Mouse (Mus musculus): ENCODE measurements at regions not wholly inside any gene's neighbourhood (a gene's known extent, or its start where the extent isn't known, plus 50 kb on each side); places are given as distances from the start of the nearest gene placed in this dataset.
A peak's percentile ranks its signal among the peaks of the same experiment; 100 is the strongest.

DNA sequence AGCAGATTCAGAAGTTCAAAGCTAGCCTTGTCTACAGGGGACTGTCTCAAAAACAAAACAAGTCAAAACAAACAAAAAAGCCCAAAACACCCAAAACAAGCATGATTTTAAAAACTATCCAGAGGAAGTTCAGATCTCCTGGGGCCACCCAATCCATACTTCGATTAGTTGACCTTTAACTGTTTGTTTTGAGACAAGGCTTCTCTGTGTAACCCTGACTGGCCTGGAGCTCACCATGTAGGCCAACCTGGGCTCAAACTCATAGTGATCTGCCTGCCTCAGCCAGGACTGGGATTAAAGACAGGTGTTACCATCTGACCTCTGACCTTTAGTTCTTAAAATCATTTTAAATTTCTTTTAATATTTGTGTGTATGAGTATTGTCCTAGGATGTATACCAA is 66.1 kb upstream of the 1600014C23Rik start:
- Histone ChIP-seq H3K79me2 (replicated peaks; ENCODE audit: control insufficient read depth, insufficient read depth, low read length) (no peaks in the 10 kb centered on the region), H3K4me1 (ENCODE audit: control insufficient read depth, insufficient read depth, low read length) (peaks cover 2% of the 10 kb centered on the region; the same call in 1 of the 2 replicates), H3K27me3 (ENCODE audit: control insufficient read depth, insufficient read depth, low read length) (no peaks in the 10 kb centered on the region), H3K9ac (ENCODE audit: low read depth, low read length) (no peak overlapping the region), H3K27ac (no peak overlapping the region), H3K36me3 (ENCODE audit: control insufficient read depth, insufficient read depth, low read length) (no peaks in the 10 kb centered on the region), H3K4me3 (no peak overlapping the region)
- 85% methylated on average over 1 of the region's 1 CpGs for WGBS
- no peak for DNase-seq
- intact Hi-C loops (cut with DNase I) = no loop called here
- TF ChIP-seq EP300 (IDR thresholded peaks at IDR 0.05; ENCODE audit: insufficient read depth, low read depth, low read length) (no peak), CTCF (IDR thresholded peaks at IDR 0.05) (no peak), POLR2A (IDR thresholded peaks at IDR 0.05; ENCODE audit: insufficient read depth, low read depth, low read length) (no peak)

DNA sequence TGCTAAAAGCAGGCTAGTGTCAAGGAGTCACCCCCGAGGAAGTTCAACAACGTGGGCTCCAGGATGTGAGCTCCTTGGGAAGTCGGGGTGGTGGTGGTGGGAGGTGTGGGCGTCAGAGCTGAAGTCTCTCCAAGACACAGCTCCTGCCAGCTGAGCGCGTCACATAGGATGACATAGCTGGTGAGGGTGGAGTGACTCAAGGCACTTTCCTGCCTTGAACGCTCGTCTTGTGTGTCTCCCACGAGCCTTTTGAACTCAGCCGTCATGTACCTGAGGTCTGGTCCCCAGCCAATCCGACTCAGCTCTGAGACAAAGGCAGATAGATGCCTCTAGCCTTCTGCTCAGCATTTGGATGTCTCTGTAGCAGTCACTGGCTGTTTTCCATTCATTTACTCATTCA is 65.4 kb upstream of the 1600014C23Rik start:
- intact Hi-C loops (cut with DNase I) = no loop called here
- Histone ChIP-seq H3K27me3 (ENCODE audit: control insufficient read depth, insufficient read depth, low read length) (no peaks in the 10 kb centered on the region), H3K36me3 (ENCODE audit: control insufficient read depth, insufficient read depth, low read length) (no peaks in the 10 kb centered on the region), H3K27ac (no peak overlapping the region), H3K4me1 (ENCODE audit: control insufficient read depth, insufficient read depth, low read length) (peaks cover under 1% of the 10 kb centered on the region; the same call in 1 of the 2 replicates), H3K79me2 (replicated peaks; ENCODE audit: control insufficient read depth, insufficient read depth, low read length) (no peaks in the 10 kb centered on the region), H3K4me3 (no peak overlapping the region), H3K9ac (ENCODE audit: low read depth, low read length) (no peak overlapping the region)
- no peak for DNase-seq
- no peak for TF ChIP-seq EP300 (IDR thresholded peaks at IDR 0.05; ENCODE audit: insufficient read depth, low read depth, low read length)
- no peak for TF ChIP-seq POLR2A (IDR thresholded peaks at IDR 0.05; ENCODE audit: insufficient read depth, low read depth, low read length)
- no peak for TF ChIP-seq CTCF (IDR thresholded peaks at IDR 0.05)
- 37% methylated on average over 11 of the region's 11 CpGs for WGBS

DNA sequence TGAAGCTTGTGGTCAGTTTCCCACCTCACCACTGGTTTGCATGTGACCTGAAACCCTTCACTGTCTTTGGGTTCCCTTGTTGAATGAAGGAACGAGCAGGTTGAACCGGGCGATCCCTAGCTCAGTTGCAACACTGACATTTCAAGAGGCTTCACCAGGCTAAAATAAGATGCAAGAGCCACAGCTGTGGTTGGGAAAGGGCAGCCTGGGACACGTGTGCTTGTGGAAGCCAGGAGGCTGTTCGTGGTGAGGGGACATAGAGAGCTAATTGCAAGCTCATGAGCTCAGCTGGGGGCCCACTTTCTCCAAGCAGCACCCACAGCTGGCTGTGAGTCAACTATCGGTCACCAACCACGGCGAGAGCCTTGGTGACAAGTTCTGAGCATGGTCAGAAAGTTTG is 64.8 kb upstream of the 1600014C23Rik start:
- Histone ChIP-seq H3K9ac (ENCODE audit: low read depth, low read length) (no peak overlapping the region), H3K4me1 (ENCODE audit: control insufficient read depth, insufficient read depth, low read length) (no peaks in the 10 kb centered on the region), H3K36me3 (ENCODE audit: control insufficient read depth, insufficient read depth, low read length) (no peaks in the 10 kb centered on the region), H3K27me3 (ENCODE audit: control insufficient read depth, insufficient read depth, low read length) (no peaks in the 10 kb centered on the region), H3K27ac (no peak overlapping the region), H3K79me2 (replicated peaks; ENCODE audit: control insufficient read depth, insufficient read depth, low read length) (no peaks in the 10 kb centered on the region), H3K4me3 (no peak overlapping the region)
- TF ChIP-seq POLR2A (IDR thresholded peaks at IDR 0.05; ENCODE audit: insufficient read depth, low read depth, low read length) (no peak), CTCF (IDR thresholded peaks at IDR 0.05) (no peak), EP300 (IDR thresholded peaks at IDR 0.05; ENCODE audit: insufficient read depth, low read depth, low read length) (0 out of 2 replicates have a peak, but pooled peaks have one; percentile 8)
- intact Hi-C loops (cut with DNase I) = no loop called here
- whole genome bisulfite sequencing = 55% methylated on average over 8 of the region's 8 CpGs
- DNase-seq = peak in 1 of 2 experiments; percentile 34

DNA sequence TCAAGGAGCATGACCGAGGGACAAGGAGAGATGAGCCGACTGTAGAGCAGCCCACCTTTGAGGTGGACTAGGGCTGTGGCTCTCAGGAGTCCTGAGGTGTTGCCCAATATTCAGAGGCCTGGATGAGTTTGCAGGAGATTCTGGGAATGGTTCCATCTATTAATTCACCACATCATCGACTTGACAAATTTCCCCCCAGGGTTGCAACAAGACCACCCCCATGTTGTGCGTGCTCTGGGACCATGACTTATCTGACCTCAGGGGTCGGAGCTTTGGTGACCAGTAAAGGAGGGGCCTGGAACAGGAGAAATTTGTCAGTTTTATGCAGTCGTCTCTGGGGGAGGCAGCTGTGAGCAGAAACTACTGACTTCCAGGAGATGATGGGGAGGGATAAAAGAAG is 63.5 kb upstream of the 1600014C23Rik start:
- WGBS = 74% methylated on average over 6 of the region's 6 CpGs
- Histone ChIP-seq H3K27me3 (ENCODE audit: control insufficient read depth, insufficient read depth, low read length) (no peaks in the 10 kb centered on the region), H3K27ac (no peak overlapping the region), H3K79me2 (replicated peaks; ENCODE audit: control insufficient read depth, insufficient read depth, low read length) (no peaks in the 10 kb centered on the region), H3K4me1 (ENCODE audit: control insufficient read depth, insufficient read depth, low read length) (no peaks in the 10 kb centered on the region), H3K4me3 (no peak overlapping the region), H3K9ac (ENCODE audit: low read depth, low read length) (no peak overlapping the region), H3K36me3 (ENCODE audit: control insufficient read depth, insufficient read depth, low read length) (no peaks in the 10 kb centered on the region)
- no peak for DNase-seq
- intact Hi-C loops (cut with DNase I) = no loop called here
- TF ChIP-seq CTCF (IDR thresholded peaks at IDR 0.05) = no peak
- no peak for TF ChIP-seq POLR2A (IDR thresholded peaks at IDR 0.05; ENCODE audit: insufficient read depth, low read depth, low read length)
- no peak for TF ChIP-seq EP300 (IDR thresholded peaks at IDR 0.05; ENCODE audit: insufficient read depth, low read depth, low read length)

DNA sequence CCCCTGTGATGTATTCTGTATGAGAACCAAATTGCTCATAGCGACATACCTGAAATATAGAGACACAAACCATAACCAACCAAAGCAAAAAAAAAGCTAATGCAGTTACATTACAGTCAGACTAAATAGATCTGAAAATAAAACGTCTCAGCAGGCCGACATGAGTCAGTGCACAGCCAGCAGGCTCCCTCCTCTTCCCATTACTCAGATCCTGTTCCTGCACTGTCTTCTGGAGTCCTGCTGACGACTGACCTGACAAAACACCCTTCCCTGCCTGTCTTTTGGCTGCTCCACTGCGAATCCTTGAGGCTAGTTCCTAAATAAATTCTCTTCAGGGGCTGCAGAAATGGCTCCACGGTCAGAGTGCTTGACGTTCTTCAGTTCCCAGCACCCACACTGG is 61.3 kb upstream of the 1600014C23Rik start:
- no peak for TF ChIP-seq CTCF (IDR thresholded peaks at IDR 0.05)
- TF ChIP-seq EP300 (IDR thresholded peaks at IDR 0.05; ENCODE audit: insufficient read depth, low read depth, low read length) = no peak
- TF ChIP-seq POLR2A (IDR thresholded peaks at IDR 0.05; ENCODE audit: insufficient read depth, low read depth, low read length) = no peak
- Histone ChIP-seq H3K4me3 (no peak overlapping the region), H3K9ac (ENCODE audit: low read depth, low read length) (no peak overlapping the region), H3K79me2 (replicated peaks; ENCODE audit: control insufficient read depth, insufficient read depth, low read length) (no peaks in the 10 kb centered on the region), H3K27me3 (ENCODE audit: control insufficient read depth, insufficient read depth, low read length) (no peaks in the 10 kb centered on the region), H3K4me1 (ENCODE audit: control insufficient read depth, insufficient read depth, low read length) (no peaks in the 10 kb centered on the region), H3K36me3 (ENCODE audit: control insufficient read depth, insufficient read depth, low read length) (no peaks in the 10 kb centered on the region), H3K27ac (no peak overlapping the region)
- intact Hi-C loops (cut with DNase I) = no loop called here
- no peak for DNase-seq
- 80% methylated on average over 7 of the region's 7 CpGs for WGBS

DNA sequence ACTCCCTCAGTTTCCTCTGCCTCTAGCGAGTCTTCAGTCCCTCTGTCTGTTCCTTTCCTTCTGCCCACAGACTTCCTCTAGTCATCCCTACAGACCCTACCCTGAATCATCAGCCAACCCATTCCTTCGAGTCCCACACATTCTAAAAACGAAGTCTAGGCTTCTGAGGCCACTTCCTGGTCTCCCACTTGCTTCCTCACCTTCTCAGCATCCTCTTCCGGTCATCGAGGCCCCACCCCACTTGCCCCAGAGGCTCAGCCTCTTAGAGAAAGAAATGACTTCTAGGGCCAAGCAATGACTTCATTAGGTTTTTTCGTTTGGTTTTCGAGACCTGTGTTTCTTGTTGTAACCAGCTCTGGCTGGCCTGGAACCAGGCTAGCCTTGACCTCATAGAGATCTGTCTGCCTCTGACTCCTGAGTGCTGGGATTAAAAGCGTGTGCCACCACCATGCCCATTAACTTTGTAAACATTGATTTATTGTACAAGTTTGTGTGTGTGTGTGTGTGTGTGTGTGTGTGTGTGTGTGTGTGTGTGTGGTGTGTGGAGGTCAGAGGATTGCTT is 57.4 kb upstream of the 1600014C23Rik start:
- H3K4me3 ChIP-seq = no peak overlapping the region

More for the DNA sequence above, 57.4 kb upstream of the 1600014C23Rik start:
- Histone ChIP-seq H3K9ac (ENCODE audit: low read depth, low read length) (no peak overlapping the region), H3K79me2 (replicated peaks; ENCODE audit: control insufficient read depth, insufficient read depth, low read length) (no peaks in the 10 kb centered on the region), H3K36me3 (ENCODE audit: control insufficient read depth, insufficient read depth, low read length) (no peaks in the 10 kb centered on the region), H3K4me1 (ENCODE audit: control insufficient read depth, insufficient read depth, low read length) (no peaks in the 10 kb centered on the region), H3K27ac (no peak overlapping the region), H3K27me3 (ENCODE audit: control insufficient read depth, insufficient read depth, low read length) (no peaks in the 10 kb centered on the region)
- DNase-seq = no peak
- intact Hi-C loops (cut with DNase I) = loop anchor here (2.0 kb wide), 1 partner anchor 18 kb away; no protein-coding TSS in a partner anchor
- WGBS = 46% methylated on average over 8 of the region's 8 CpGs
- TF ChIP-seq EP300 (IDR thresholded peaks at IDR 0.05; ENCODE audit: insufficient read depth, low read depth, low read length) (no peak), CTCF (IDR thresholded peaks at IDR 0.05) (no peak), POLR2A (IDR thresholded peaks at IDR 0.05; ENCODE audit: insufficient read depth, low read depth, low read length) (no peak)
